Mouse (Mus musculus) heart, adult 2 months (tissue): Measurements from ENCODE around the gene Nat8f7. TPM values are rescaled to one million over a fixed set of nuclear protein-coding genes. Genes with fewer than 3 reads are reported as not detected.
A peak's percentile ranks its signal among the peaks of the same experiment; 100 is the strongest.
"Not testable (repeated sequence)": the region's sequence is repeated elsewhere in the genome, so short reads cannot be mapped to it uniquely, and the experiment has no call there.

Experiments used
- DNase-seq, 2 experiments: peaks; one replicate each; pipeline ENCODE4 v3.0.0; 2021
- H3K27ac ChIP-seq: fragments of 200-600 bp; 2 replicates; pipeline ENCODE4 v1.8.1; 2022
- H3K27me3 ChIP-seq: fragments of 200-500 bp; 2 replicates; pipeline ENCODE4 v1.6.1; 2012; ENCODE audit warnings: mild to moderate bottlenecking, low read length, inconsistent platforms, mixed read lengths; ENCODE audit not compliant: control insufficient read depth, insufficient read depth
- H3K36me3 ChIP-seq: fragments of 200-500 bp; 2 replicates; pipeline ENCODE4 v1.6.1; 2012; ENCODE audit warnings: low read length, inconsistent platforms; ENCODE audit not compliant: control insufficient read depth, insufficient read depth
- H3K4me1 ChIP-seq: fragments of 200-500 bp; 2 replicates; pipeline ENCODE4 v1.6.1; 2011; ENCODE audit warnings: low read length; ENCODE audit not compliant: control insufficient read depth, insufficient read depth
- H3K4me3 ChIP-seq: fragments of 200-600 bp; 2 replicates; pipeline ENCODE4 v1.8.1; 2022
- H3K79me2 ChIP-seq: fragments of 200-500 bp; replicated peaks from 2 replicates; pipeline ENCODE4 v1.6.1; 2012; ENCODE audit warnings: mild to moderate bottlenecking, inconsistent platforms, low read length, moderate library complexity, mixed read lengths; ENCODE audit not compliant: control insufficient read depth, insufficient read depth
- H3K9ac ChIP-seq: fragments of 200-500 bp; 2 replicates; pipeline ENCODE4 v1.6.1; 2012; ENCODE audit warnings: low read depth, mild to moderate bottlenecking, control low read depth, inconsistent platforms, low read length, mixed read lengths
- WGBS: fragments of 180-500 bp; shearing (Covaris S2); methylation state at CpG from one replicate; pipeline ENCODE4 v1.1.7; 2018; 5-methylcytosine and 5-hydroxymethylcytosine counted together
- intact Hi-C: fragments of 180-260 bp; cut with DNase I; formaldehyde crosslinking; loops from one replicate; pipeline ENCODE4 v1.15.1; 2025
- long read RNA-seq: library from polyadenylated mRNA; stranded (forward); transcript quantifications from one replicate; pipeline ENCODE4 v2.0.0, GENCODE M21; 2021
- microRNA-seq, 2 experiments: library from miRNA; unstranded; fragments of <30 nt; microRNA quantifications; one replicate each; pipeline ENCODE4 v1.2.0; 2021
- polyA plus RNA-seq: library from polyadenylated mRNA; depleted of rRNA; stranded (reverse); fragments of >200 nt; gene quantifications from 2 replicates; pipeline ENCODE4 v1.2.3, GENCODE M21; 2012; rRNA removed
- total RNA-seq, 2 experiments: library from RNA; stranded (reverse); gene quantifications; 2 replicates each; pipeline ENCODE4 v1.2.3; 2021

The Nat8f7 gene
- total RNA-seq (under 1 TPM in 1 of 2 experiments, not detected in 1; 0.13 TPM), polyA plus RNA-seq (0.47 and 0.62 TPM in 2 replicates)
- long read RNA-seq: 0 reads

DNA sequence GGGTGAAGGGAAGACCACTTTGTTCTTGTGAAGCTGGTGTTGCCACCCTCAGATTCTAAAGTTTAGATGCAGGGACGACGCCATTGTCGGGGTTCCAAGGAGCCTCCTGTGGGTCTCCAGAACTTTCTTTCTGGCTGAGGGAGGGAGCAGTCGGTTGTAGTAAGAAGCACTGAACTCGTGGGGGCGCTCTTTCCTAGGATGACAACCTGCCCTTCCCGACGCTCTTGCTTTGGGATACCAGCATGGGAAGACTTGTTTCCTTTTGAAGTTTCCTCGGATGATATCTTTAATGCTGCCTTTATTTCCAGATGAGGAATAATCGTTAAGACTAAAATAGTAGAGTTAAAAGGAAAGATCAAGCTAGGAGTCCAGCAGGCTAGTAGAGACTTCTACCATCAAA, at the start of gene Nat8f7:
Gene Nat8f7 (minus strand): TSS at position 101 of the 400 bp plus-strand sequence.
- DNase-seq, H3K79me2 ChIP-seq, H3K4me1 ChIP-seq, H3K9ac ChIP-seq, intact Hi-C loops, H3K4me3 ChIP-seq, H3K36me3 ChIP-seq, H3K27ac ChIP-seq, H3K27me3 ChIP-seq: not testable (repeated sequence)
- WGBS: 72% methylated on average over 10 of the region's 10 CpGs

DNA sequence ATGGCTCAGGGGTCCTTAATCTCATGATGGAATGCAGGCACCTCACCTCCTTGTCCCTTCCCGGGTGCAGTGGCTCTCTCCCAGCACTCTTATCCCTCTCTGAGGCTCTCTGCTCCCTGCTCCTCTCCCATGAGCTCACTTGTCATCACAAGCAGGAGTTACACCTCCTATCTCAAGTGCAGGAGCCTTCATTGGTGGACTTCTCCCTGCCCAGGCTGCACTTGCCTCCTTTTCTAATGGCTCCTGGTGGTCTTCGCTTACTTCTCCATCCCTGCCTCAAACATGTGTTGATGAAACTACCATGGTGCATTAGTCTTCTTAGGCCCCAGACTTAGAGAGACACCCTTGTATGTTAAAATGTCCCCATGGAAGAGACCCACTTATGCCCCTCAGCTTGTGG, 49.7 kb upstream of the Nat8f7 start:
- H3K27me3 ChIP-seq, H3K36me3 ChIP-seq, H3K79me2 ChIP-seq, DNase-seq, H3K9ac ChIP-seq, H3K4me1 ChIP-seq, intact Hi-C loops, H3K27ac ChIP-seq, H3K4me3 ChIP-seq: not testable (repeated sequence)
- WGBS: 56% methylated on average over 2 of the region's 2 CpGs

DNA sequence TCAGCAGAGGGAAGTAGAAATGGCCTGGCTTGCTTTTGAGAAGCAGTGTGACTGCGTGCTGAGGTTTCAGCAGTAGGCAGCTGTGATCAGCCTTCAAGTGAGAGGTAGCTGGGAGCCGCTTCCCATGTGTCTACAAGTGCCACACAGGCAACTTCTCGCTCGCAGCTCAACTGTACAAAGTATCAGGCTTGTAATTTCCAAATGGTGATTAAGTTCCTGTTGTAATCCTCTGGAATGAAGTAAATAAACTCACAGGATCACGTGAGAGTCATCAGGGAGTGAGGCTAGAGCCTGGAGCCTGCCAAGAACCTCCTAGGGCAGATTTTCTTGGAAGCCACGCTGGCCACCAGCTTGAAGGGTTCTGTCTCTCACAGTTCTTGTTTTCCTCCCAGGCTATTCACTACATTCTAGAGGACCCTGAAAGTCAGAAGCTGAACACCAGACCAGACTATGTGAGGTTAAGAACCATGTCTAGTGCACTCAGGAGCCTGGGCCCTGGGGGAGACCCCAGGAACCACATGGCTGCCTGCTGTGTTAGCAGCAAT, 42.8 kb upstream of the Nat8f7 start:
- H3K27ac ChIP-seq, H3K4me3 ChIP-seq, intact Hi-C loops, H3K9ac ChIP-seq, H3K4me1 ChIP-seq, H3K36me3 ChIP-seq, H3K27me3 ChIP-seq, H3K79me2 ChIP-seq: not testable (repeated sequence)
- DNase-seq: peak; percentile 18 to 28
- 17% methylated on average over 3 of the region's 6 CpGs for WGBS

DNA sequence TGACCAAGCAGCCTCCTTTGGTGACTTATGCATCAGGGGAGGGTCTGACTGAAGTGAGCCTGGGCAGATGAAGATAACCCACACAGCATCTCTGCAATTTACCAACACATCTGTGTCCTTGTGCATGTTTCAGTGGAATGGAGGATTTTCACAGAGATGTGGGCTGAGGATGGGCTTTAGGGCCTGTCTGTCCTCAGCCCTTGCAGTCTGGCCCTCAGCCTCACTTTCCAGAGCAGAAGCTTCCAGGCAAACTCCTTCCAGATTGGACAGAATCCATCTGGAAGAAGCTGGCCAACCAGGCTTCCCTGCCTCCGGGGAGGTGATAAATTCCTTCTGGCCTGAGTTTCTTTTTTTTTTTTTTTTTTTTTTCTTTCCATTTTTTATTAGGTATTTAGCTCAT, 3.4 kb downstream of the Nat8f7 start:
- H3K9ac ChIP-seq, intact Hi-C loops, H3K4me3 ChIP-seq, H3K27ac ChIP-seq, H3K27me3 ChIP-seq, H3K4me1 ChIP-seq, H3K79me2 ChIP-seq, H3K36me3 ChIP-seq, DNase-seq: not testable (repeated sequence)
- 45% methylated on average over 1 of the region's 1 CpGs for WGBS

DNA sequence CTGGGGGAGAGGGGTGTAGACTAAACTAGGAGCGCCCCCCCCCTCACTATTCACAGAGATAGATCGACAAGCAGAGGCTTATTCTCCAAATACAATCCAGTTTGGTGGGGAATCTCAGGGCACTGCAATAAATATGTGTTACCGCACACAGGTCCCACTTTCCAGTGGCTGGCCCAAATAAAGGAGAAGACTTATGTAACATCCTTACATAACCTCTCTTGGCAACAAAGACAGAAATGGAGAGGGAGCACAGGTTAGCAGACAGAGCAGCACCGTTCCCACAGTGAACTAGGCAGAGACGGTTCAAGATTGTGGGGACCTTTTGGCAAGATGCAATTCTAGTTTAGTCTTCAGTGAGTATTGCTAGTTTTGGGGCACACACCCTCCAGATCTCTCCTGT, 3.8 kb downstream of the Nat8f7 start:
- H3K4me1 ChIP-seq, H3K36me3 ChIP-seq, H3K4me3 ChIP-seq, DNase-seq, H3K27me3 ChIP-seq, H3K27ac ChIP-seq, H3K9ac ChIP-seq, H3K79me2 ChIP-seq, intact Hi-C loops: not testable (repeated sequence)
- WGBS: 74% methylated on average over 5 of the region's 5 CpGs

DNA sequence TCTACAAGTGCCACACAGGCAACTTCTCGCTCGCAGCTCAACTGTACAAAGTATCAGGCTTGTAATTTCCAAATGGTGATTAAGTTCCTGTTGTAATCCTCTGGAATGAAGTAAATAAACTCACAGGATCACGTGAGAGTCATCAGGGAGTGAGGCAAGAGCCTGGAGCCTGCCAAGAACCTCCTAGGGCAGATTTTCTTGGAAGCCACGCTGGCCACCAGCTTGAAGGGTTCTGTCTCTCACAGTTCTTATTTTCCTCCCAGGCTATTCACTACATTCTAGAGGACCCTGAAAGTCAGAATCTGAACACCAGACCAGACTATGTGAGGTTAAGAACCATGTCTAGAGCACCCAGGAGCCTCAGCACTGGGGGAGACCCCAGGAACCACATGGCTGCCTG, 11.1 kb downstream of the Nat8f7 start:
- peak; percentile 55 to 71 for DNase-seq
- WGBS: 47% methylated on average over 2 of the region's 4 CpGs
- H3K79me2 ChIP-seq, H3K36me3 ChIP-seq, H3K9ac ChIP-seq, H3K27me3 ChIP-seq, H3K4me1 ChIP-seq, H3K27ac ChIP-seq, H3K4me3 ChIP-seq, intact Hi-C loops: not testable (repeated sequence)

Small RNA genes within 50 kb of the gene (microRNA-seq; reads per million reads assigned to microRNA genes)
- 0 reads per million in 2 experiments for gene Gm27317

Other genes with a start within 250 kb of the Nat8f7 start
- under 1 TPM in 1 of 2 experiments, not detected in 1; 0.02 TPM for gene Fbxo41, start 210.2 kb downstream of the Nat8f7 start, total RNA-seq
- 0.02 and 0.03 TPM in 2 replicates for gene Fbxo41, start 210.2 kb downstream of the Nat8f7 start, polyA plus RNA-seq
- gene Egr4, start 199.6 kb downstream of the Nat8f7 start, total RNA-seq: not detected
- gene Egr4, start 199.6 kb downstream of the Nat8f7 start, polyA plus RNA-seq: not detected in 2 replicates
- 1 to 10 TPM; 1.8 to 2.0 TPM for gene Alms1, start 125.7 kb downstream of the Nat8f7 start, total RNA-seq
- gene Alms1, start 125.7 kb downstream of the Nat8f7 start, polyA plus RNA-seq: 0.51 and 0.64 TPM in 2 replicates
- not detected for gene Nat8f3, start 52.5 kb upstream of the Nat8f7 start, total RNA-seq
- 0.64 and 2.7 TPM in 2 replicates for gene Nat8f3, start 52.5 kb upstream of the Nat8f7 start, polyA plus RNA-seq
- under 1 TPM in 1 of 2 experiments, not detected in 1; 0.18 TPM for gene Nat8f6, start 107.7 kb upstream of the Nat8f7 start, total RNA-seq
- 0.29 and 0.73 TPM in 2 replicates for gene Nat8f6, start 107.7 kb upstream of the Nat8f7 start, polyA plus RNA-seq
- gene Nat8f5, start 107.8 kb upstream of the Nat8f7 start, total RNA-seq: not detected
- gene Nat8f5, start 107.8 kb upstream of the Nat8f7 start, polyA plus RNA-seq: not detected in 2 replicates
- gene Nat8, start 118.9 kb upstream of the Nat8f7 start, total RNA-seq: not detected
- not detected in 2 replicates for gene Nat8, start 118.9 kb upstream of the Nat8f7 start, polyA plus RNA-seq
- under 1 TPM in 1 of 2 experiments, not detected in 1; 0.13 TPM for gene Nat8f2, start 156.0 kb upstream of the Nat8f7 start, total RNA-seq
- 0.15 TPM in 1 of 2 replicates, not detected in the other for gene Nat8f2, start 156.0 kb upstream of the Nat8f7 start, polyA plus RNA-seq
- under 1 TPM; 0.73 to 0.76 TPM for gene Nat8f4, start 191.7 kb upstream of the Nat8f7 start, total RNA-seq
- 0.66 and 1.5 TPM in 2 replicates for gene Nat8f4, start 191.7 kb upstream of the Nat8f7 start, polyA plus RNA-seq
- gene Tprkb, start 198.7 kb upstream of the Nat8f7 start, total RNA-seq: 10 to 100 TPM; 11.0 to 14.1 TPM
- 12.2 and 15.5 TPM in 2 replicates for gene Tprkb, start 198.7 kb upstream of the Nat8f7 start, polyA plus RNA-seq
- 1 to 10 TPM; 2.0 to 2.1 TPM for gene Nat8f1, start 202.5 kb upstream of the Nat8f7 start, total RNA-seq
- gene Nat8f1, start 202.5 kb upstream of the Nat8f7 start, polyA plus RNA-seq: 5.1 and 6.1 TPM in 2 replicates
- 10 to 100 TPM; 38.0 to 41.8 TPM for gene Dusp11, start 248.5 kb upstream of the Nat8f7 start, total RNA-seq
- gene Dusp11, start 248.5 kb upstream of the Nat8f7 start, polyA plus RNA-seq: 26.0 and 52.4 TPM in 2 replicates